Mouse (Mus musculus): ENCODE data around the gene Tspan32.

- no peak for TF ChIP-seq CTCF (IDR thresholded peaks at IDR 0.05)
- TF ChIP-seq POLR2A (IDR thresholded peaks at IDR 0.05; ENCODE audit: insufficient read depth, low read depth, low read length), result no peak
Observed at GRCm38 (mm10) chr7:143011226-143011625, 6.4 kb downstream of the Tspan32 start.
